Comparison of ENCODE assay signal across 9 mouse cellular contexts in genomic region chr8:119496848-119497247, GRCm38 (mm10). TPM values are rescaled to one million over a fixed set of nuclear protein-coding genes. Genes with fewer than 3 reads are reported as not detected.
A peak's percentile ranks its signal among the peaks of the same experiment; 100 is the strongest.
DNase-seq lines count a peak whose midpoint lies in the region; ATAC-seq and TF ChIP-seq lines count a peak whose summit lies in the region.
"Had no signal": no experiment of that assay in that cellular context is flagged by ENCODE, and none has a peak within 500 bp of the region (broad histone marks: within the 10 kb centered on the region; RNA-seq: fewer than 3 reads in every experiment).

No protein-coding gene starts in this region.

- intact Hi-C loops in gastrocnemius, adult 2 months (cut with DNase I): loop anchor here (1.0 to 2.0 kb wide), 3 partner anchors 51 to 117 kb away; partner anchors contain the start of gene Necab2

- no peaks in the 10 kb centered on the region for H3K36me3 ChIP-seq in heart, embryonic 11.5 days (ENCODE audit: control insufficient read depth, insufficient read depth, low read length)

- TF ChIP-seq CTCF in gastrocnemius, adult 2 months (IDR thresholded peaks at IDR 0.05): peak; percentile 83

- no peak overlapping the region for H3K4me2 ChIP-seq in heart, embryonic 11.5 days

- peaks cover 9% of the 10 kb centered on the region for H3K27me3 ChIP-seq in heart, embryonic 11.5 days (ENCODE audit: control insufficient read depth, insufficient read depth, low read length)

- no peak overlapping the region for H3K27ac ChIP-seq in gastrocnemius, adult 2 months
- no peak overlapping the region for H3K27ac ChIP-seq in heart, embryonic 11.5 days (ENCODE audit: low read depth, low read length)

- ATAC-seq in heart, embryonic 11.5 days (replicated peaks; ENCODE audit: insufficient number of reproducible peaks, low FRiP score, low TSS enrichment): no peak

- no peak overlapping the region for H3K4me3 ChIP-seq in gastrocnemius, adult 2 months
- no peak overlapping the region for H3K4me3 ChIP-seq in heart, embryonic 11.5 days (ENCODE audit: low read depth, low read length)

- H3K4me1 ChIP-seq in heart, embryonic 11.5 days (ENCODE audit: control insufficient read depth, insufficient read depth, low read length): no peaks in the 10 kb centered on the region

- 0 out of 2 replicates have a peak overlapping the region, but pooled peaks have one; percentile 3 for H3K9ac ChIP-seq in heart, embryonic 11.5 days (ENCODE audit: low read depth, low read length)

- no peaks in the 10 kb centered on the region for H3K9me3 ChIP-seq in heart, embryonic 11.5 days (replicated peaks; ENCODE audit: control insufficient read depth, low read length)

- WGBS in heart, embryonic 11.5 days (ENCODE audit: insufficient replicate concordance): 23% methylated on average over 6 of the region's 6 CpGs

- peak; percentile 63 for DNase-seq in gastrocnemius, adult 2 months
- DNase-seq in gastrocnemius, postnatal 4 days (ENCODE audit: low spot score in 2 of 2): no peak
- peak; percentile 57 for DNase-seq in 416B (ENCODE audit: low read depth)
- peak; percentile 23 for DNase-seq in adipocyte (ENCODE audit: low spot score)
- DNase-seq in layer of hippocampus, postnatal 10 days (ENCODE audit: low spot score in 2 of 2): peak; percentile 51 to 64
- peak; percentile 23 for DNase-seq in spleen, adult 12 weeks (ENCODE audit: low spot score)
- DNase-seq in cerebellum, adult 9-11 months: no peak

RNA-seq across cellular contexts. Expression of gene Slc38a8, which starts 4.7 kb away (rescaled TPM):
- total RNA-seq in gastrocnemius, adult 2 months (2021): not detected
- not detected for total RNA-seq in gastrocnemius, postnatal 4 days (2021)
- polyA plus RNA-seq in heart, embryonic 11.5 days (2014; fragmentation: Nextera tagmentation; extraction: Ambion mirVana): not detected in 2 replicates
- total RNA-seq in layer of hippocampus, postnatal 10 days (2021): under 1 TPM; 0.21 to 0.22 TPM
- polyA plus RNA-seq: heart, embryonic 14.5 days had no signal

RNA-seq across cellular contexts. Expression of gene Necab2, which starts 50.3 kb away (rescaled TPM):
- not detected for total RNA-seq in gastrocnemius, adult 2 months (2021)
- total RNA-seq in gastrocnemius, postnatal 4 days (2021): under 1 TPM; 0.59 to 0.78 TPM
- 1.4 and 2.0 TPM in 2 replicates for polyA plus RNA-seq in heart, embryonic 11.5 days (2014; fragmentation: Nextera tagmentation; extraction: Ambion mirVana)
- total RNA-seq in layer of hippocampus, postnatal 10 days (2021): 100 to 1,000 TPM; 112 to 114 TPM

Comparison
In these comparisons a context has a peak if more than half of its experiments do, and no peak if none do; other contexts are left out.
1. DNase-seq: peak in gastrocnemius, adult 2 months (single experiment), 416B (single experiment), adipocyte (single experiment), layer of hippocampus, postnatal 10 days (2 of 2) and spleen, adult 12 weeks (single experiment); none in gastrocnemius, postnatal 4 days (0 of 2) and cerebellum, adult 9-11 months (single experiment).
2. RNA of gene Necab2, which starts 50.3 kb away (total RNA-seq): 112 to 114 TPM in layer of hippocampus, postnatal 10 days; 0.59 to 0.78 TPM in gastrocnemius, postnatal 4 days and not detected in gastrocnemius, adult 2 months; every median in the first group is over 10 times any median in the second.